Mouse (Mus musculus) liver, embryonic 14.5 days (tissue): Measurements from ENCODE around the gene C2cd5. TPM values are rescaled to one million over a fixed set of nuclear protein-coding genes. Genes with fewer than 3 reads are reported as not detected.

Experiments used
- ATAC-seq: fragments of 200-750 bp; cut with Nextera tagmentation; 2 replicates; pipeline ENCODE4 v1.8.0; 2017; ENCODE audit warnings: moderate number of reproducible peaks, mild to moderate bottlenecking, moderate library complexity; ENCODE audit not compliant: insufficient read depth
- DNase-seq, 3 experiments: peaks; one replicate each; pipeline ENCODE4 v3.0.0-alpha.2; 2012 to 2013; ENCODE audit warnings: low read depth in 3 of 3, low spot score in 3 of 3
- H3K27ac ChIP-seq: fragments of 300-500 bp; sonication (generic); 2 replicates; pipeline ENCODE4 v1.5.1; 2014; ENCODE audit warnings: moderate library complexity, mild to moderate bottlenecking, control low read depth, inconsistent platforms
- H3K27me3 ChIP-seq: fragments of 300-500 bp; sonication (generic); 2 replicates; pipeline ENCODE4 v1.6.1; 2014; ENCODE audit warnings: mild to moderate bottlenecking, low read length, moderate library complexity; ENCODE audit not compliant: control insufficient read depth, insufficient read depth
- H3K36me3 ChIP-seq: fragments of 300-500 bp; sonication (generic); replicated peaks from 2 replicates; pipeline ENCODE4 v1.6.1; 2014; ENCODE audit warnings: low read depth; ENCODE audit not compliant: control insufficient read depth, insufficient read depth
- H3K4me1 ChIP-seq, 2 experiments: fragments of 200-500 bp in 1 of 2; fragments of 300-500 bp in 1 of 2; sonication (generic) in 1 of 2; replicated peaks; 2 replicates each; pipeline ENCODE4 v1.6.1; 2012 to 2014; ENCODE audit warnings: antibody characterized with exemption in 1 of 2, inconsistent platforms in 1 of 2, low read length in 1 of 2; ENCODE audit not compliant: control insufficient read depth in 2 of 2, insufficient read depth in 2 of 2
- H3K4me2 ChIP-seq: fragments of 300-500 bp; sonication (generic); 2 replicates; pipeline ENCODE4 v1.6.1; 2014; ENCODE audit warnings: low read depth, mild to moderate bottlenecking, control low read depth, moderate library complexity
- H3K4me3 ChIP-seq, 2 experiments: fragments of 200-500 bp in 1 of 2; fragments of 300-500 bp in 1 of 2; sonication (generic) in 1 of 2; 2 replicates each; pipeline ENCODE4 v1.5.1; 2012 to 2014; ENCODE audit warnings: low read depth in 2 of 2, low read length in 2 of 2, mild to moderate bottlenecking in 2 of 2, control low read depth in 1 of 2, inconsistent platforms in 1 of 2, moderate library complexity in 1 of 2; ENCODE audit not compliant: insufficient read depth in 1 of 2
- H3K9ac ChIP-seq: fragments of 300-500 bp; sonication (generic); replicated peaks from 2 replicates; pipeline ENCODE4 v1.6.1; 2014; ENCODE audit warnings: mild to moderate bottlenecking, control low read depth, moderate library complexity
- H3K9me3 ChIP-seq: fragments of 300-500 bp; sonication (generic); 2 replicates; pipeline ENCODE4 v1.6.1; 2016; ENCODE audit warnings: low read length, mixed read lengths; ENCODE audit not compliant: control insufficient read depth
- CTCF ChIP-seq: IDR thresholded peaks from 2 replicates; pipeline ENCODE4 v1.5.1; 2016; ENCODE audit warnings: antibody characterized with exemption, low read depth, control low read depth
- EP300 ChIP-seq: IDR thresholded peaks from 2 replicates; pipeline ENCODE4 v1.6.1; 2016; ENCODE audit warnings: antibody characterized with exemption, low read depth
- WGBS: fragments of 180-500 bp; shearing (Covaris S2); extraction: QIAGEN DNeasy Blood & Tissue Kit; methylation state at CpG from one replicate; pipeline ENCODE4 v1.1.7; 2014; ENCODE audit not compliant: insufficient replicate concordance; 5-methylcytosine and 5-hydroxymethylcytosine counted together
- polyA plus RNA-seq, 2 experiments: library from polyadenylated mRNA; depleted of rRNA in 1 of 2; stranded (reverse) in 1 of 2; unstranded in 1 of 2; fragments of >200 nt; fragmentation: Nextera tagmentation in 1 of 2; extraction: Ambion mirVana in 1 of 2; gene quantifications; 2 replicates each; pipeline versions ENCODE4 v1.2.1 to v1.2.3; 2012 to 2014

C2cd5 gene
- polyA plus RNA-seq, 2 experiments: 14.1 to 16.5 TPM

- no peaks in the 10 kb centered on the region for H3K36me3 ChIP-seq
- H3K4me3 ChIP-seq: no peak overlapping the region
- no peak overlapping the region for H3K4me2 ChIP-seq
- DNase-seq (no peak), ATAC-seq (no peak)
- no peak overlapping the region for H3K9ac ChIP-seq
- TF ChIP-seq CTCF: no peak
- TF ChIP-seq EP300: no peak
- 19% methylated on average over 14 of the region's 14 CpGs for WGBS
- peaks cover 0 to 5% of the 10 kb centered on the region in 2 experiments; a peak in 1 of 4 replicates for H3K4me1 ChIP-seq
- no peaks in the 10 kb centered on the region for H3K27me3 ChIP-seq
- H3K9me3 ChIP-seq: no peaks in the 10 kb centered on the region
- no peak overlapping the region for H3K27ac ChIP-seq
Observed at GRCm38 (mm10) chr6:142993705-142994698, 105.9 kb downstream of the C2cd5 start.

GRCm38 (mm10) chr6:142992971-142993370 lies 107.0 kb downstream of the C2cd5 start:
- Histone ChIP-seq H3K27me3 (no peaks in the 10 kb centered on the region), H3K27ac (no peak overlapping the region), H3K36me3 (no peaks in the 10 kb centered on the region), H3K9ac (no peak overlapping the region), H3K9me3 (no peaks in the 10 kb centered on the region), H3K4me2 (no peak overlapping the region), H3K4me3 (no peak overlapping the region), H3K4me1 (peaks cover 0 to 5% of the 10 kb centered on the region in 2 experiments; a peak in 1 of 4 replicates)
- TF ChIP-seq CTCF (no peak), EP300 (no peak)
- WGBS: 54% methylated on average over 2 of the region's 2 CpGs
- no peak for ATAC-seq
- no peak for DNase-seq

GRCm38 (mm10) chr6:142992099-142992498 lies 107.8 kb downstream of the C2cd5 start:
- Histone ChIP-seq H3K27ac (no peak overlapping the region), H3K27me3 (no peaks in the 10 kb centered on the region), H3K9me3 (no peaks in the 10 kb centered on the region), H3K4me2 (no peak overlapping the region), H3K4me1 (peaks cover 0 to 5% of the 10 kb centered on the region in 2 experiments; a peak in 1 of 4 replicates), H3K36me3 (no peaks in the 10 kb centered on the region), H3K9ac (no peak overlapping the region), H3K4me3 (no peak overlapping the region)
- DNase-seq (no peak), ATAC-seq (no peak)
- TF ChIP-seq CTCF (no peak), EP300 (no peak)
- WGBS: 48% methylated on average over 7 of the region's 7 CpGs

GRCm38 (mm10) chr6:142991391-142992059 lies 108.4 kb downstream of the C2cd5 start:
- Histone ChIP-seq H3K4me2 (no peak overlapping the region), H3K4me1 (peaks cover 0 to 5% of the 10 kb centered on the region in 2 experiments; a peak in 1 of 4 replicates), H3K9ac (no peak overlapping the region), H3K9me3 (no peaks in the 10 kb centered on the region), H3K27ac (no peak overlapping the region), H3K4me3 (no peak overlapping the region), H3K36me3 (no peaks in the 10 kb centered on the region), H3K27me3 (no peaks in the 10 kb centered on the region)
- TF ChIP-seq CTCF (no peak), EP300 (no peak)
- ATAC-seq (no peak), DNase-seq (no peak)
- 46% methylated on average over 7 of the region's 7 CpGs for WGBS

DNA sequence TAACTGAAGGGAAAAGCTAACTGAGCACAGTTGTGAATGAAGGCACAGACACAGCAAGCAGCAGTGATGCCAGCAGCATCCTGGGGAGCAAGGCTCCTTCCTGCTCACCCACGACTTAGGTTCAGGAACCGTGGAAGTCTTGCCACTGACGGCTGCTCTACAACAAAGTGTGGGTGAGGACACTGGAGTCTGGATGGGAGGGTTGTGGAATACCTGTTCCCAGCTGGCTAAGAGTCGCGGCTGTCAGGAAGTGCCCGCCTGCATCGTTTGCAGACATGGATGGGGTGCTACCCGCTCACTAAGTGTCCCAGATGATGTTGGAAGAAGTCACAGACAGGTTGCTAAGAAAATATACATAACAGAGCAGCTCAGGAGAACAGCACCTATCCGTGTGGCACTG lies 109.4 kb downstream of the C2cd5 start:
- no peak for DNase-seq
- WGBS: 62% methylated on average over 9 of the region's 9 CpGs
- no peaks in the 10 kb centered on the region for H3K9me3 ChIP-seq
- H3K4me2 ChIP-seq: no peak overlapping the region
- no peaks in the 10 kb centered on the region for H3K27me3 ChIP-seq
- no peak overlapping the region for H3K9ac ChIP-seq
- no peak for TF ChIP-seq EP300
- no peak for TF ChIP-seq CTCF
- no peaks in the 10 kb centered on the region for H3K36me3 ChIP-seq
- H3K4me3 ChIP-seq: no peak overlapping the region
- no peak overlapping the region for H3K27ac ChIP-seq
- peaks cover 0 to 5% of the 10 kb centered on the region in 2 experiments; a peak in 1 of 4 replicates for H3K4me1 ChIP-seq
- ATAC-seq: no peak
